Mouse (Mus musculus) forebrain, embryonic 16.5 days (tissue): Measurements from ENCODE around the gene Add3. TPM values are rescaled to one million over a fixed set of nuclear protein-coding genes. Genes with fewer than 3 reads are reported as not detected.

Experiments
- ATAC-seq: fragments of 200-750 bp; cut with Nextera tagmentation; 2 replicates; pipeline ENCODE4 v1.8.0; 2017; ENCODE audit warnings: mild to moderate bottlenecking, moderate library complexity
- H3K27ac ChIP-seq: fragments of 300-500 bp; sonication (generic); 2 replicates; pipeline ENCODE4 v1.5.1; 2014; ENCODE audit warnings: low read length, control low read depth
- H3K27me3 ChIP-seq: fragments of 300-500 bp; sonication (generic); replicated peaks from 2 replicates; pipeline ENCODE4 v1.6.1; 2014; ENCODE audit warnings: low read length; ENCODE audit not compliant: control insufficient read depth, insufficient read depth
- H3K36me3 ChIP-seq: fragments of 300-500 bp; sonication (generic); 2 replicates; pipeline ENCODE4 v1.6.1; 2014; ENCODE audit not compliant: control insufficient read depth, insufficient read depth
- H3K4me1 ChIP-seq: fragments of 300-500 bp; sonication (generic); replicated peaks from 2 replicates; pipeline ENCODE4 v1.6.1; 2014; ENCODE audit warnings: low read length; ENCODE audit not compliant: control insufficient read depth, insufficient read depth
- H3K4me2 ChIP-seq: fragments of 300-500 bp; sonication (generic); 2 replicates; pipeline ENCODE4 v1.6.1; 2014; ENCODE audit warnings: mild to moderate bottlenecking, low read length, control low read depth
- H3K4me3 ChIP-seq: fragments of 300-500 bp; sonication (generic); replicated peaks from 2 replicates; pipeline ENCODE4 v1.5.1; 2014; ENCODE audit warnings: mild to moderate bottlenecking, low read length, control low read depth
- H3K9ac ChIP-seq: fragments of 300-500 bp; sonication (generic); replicated peaks from 2 replicates; pipeline ENCODE4 v1.6.1; 2014; ENCODE audit warnings: low read depth, low read length, control low read depth
- H3K9me3 ChIP-seq: fragments of 300-500 bp; sonication (generic); 2 replicates; pipeline ENCODE4 v1.6.1; 2016; ENCODE audit warnings: low read length; ENCODE audit not compliant: control insufficient read depth
- WGBS: fragments of 180-500 bp; shearing (Covaris S2); extraction: QIAGEN DNeasy Blood & Tissue Kit; methylation state at CpG from one replicate; pipeline ENCODE4 v1.1.7; 2014; 5-methylcytosine and 5-hydroxymethylcytosine counted together
- polyA plus RNA-seq: library from polyadenylated mRNA; unstranded; fragments of >200 nt; fragmentation: Nextera tagmentation; extraction: Ambion mirVana; gene quantifications from 2 replicates; pipeline ENCODE4 v1.2.1, GENCODE M21; 2015

Add3 gene
- polyA plus RNA-seq, 1 experiment from 2014 or later = 30.6 TPM

- 91% methylated on average over 7 of the region's 7 CpGs for WGBS
- no peaks in the 10 kb centered on the region for H3K9me3 ChIP-seq
- ATAC-seq = no peak
Measured at GRCm38 (mm10) chr19:53228064-53228794, 88.0 kb downstream of the Add3 start.

GRCm38 (mm10) chr19:53230942-53231815 lies 90.9 kb downstream of the Add3 start:
- no peak for ATAC-seq
- H3K27me3 ChIP-seq = no peaks in the 10 kb centered on the region
- H3K9ac ChIP-seq = no peak overlapping the region
- 76% methylated on average over 11 of the region's 11 CpGs for WGBS
- no peaks in the 10 kb centered on the region for H3K36me3 ChIP-seq
- H3K4me2 ChIP-seq = no peak overlapping the region
- H3K9me3 ChIP-seq = no peaks in the 10 kb centered on the region
- no peak overlapping the region for H3K4me3 ChIP-seq
- no peaks in the 10 kb centered on the region for H3K4me1 ChIP-seq
- no peak overlapping the region for H3K27ac ChIP-seq

More at GRCm38 (mm10) chr19:53228064-53228794, 88.0 kb downstream of the Add3 start:
- no peak overlapping the region for H3K9ac ChIP-seq
- H3K4me1 ChIP-seq = no peaks in the 10 kb centered on the region
- no peak overlapping the region for H3K27ac ChIP-seq
- no peaks in the 10 kb centered on the region for H3K36me3 ChIP-seq
- no peaks in the 10 kb centered on the region for H3K27me3 ChIP-seq
- no peak overlapping the region for H3K4me3 ChIP-seq
- H3K4me2 ChIP-seq = no peak overlapping the region

- 96% methylated on average over 7 of the region's 7 CpGs for WGBS
- Histone ChIP-seq H3K4me1 (no peaks in the 10 kb centered on the region), H3K27ac (no peak overlapping the region), H3K9ac (no peak overlapping the region), H3K27me3 (no peaks in the 10 kb centered on the region), H3K9me3 (no peaks in the 10 kb centered on the region), H3K4me3 (no peak overlapping the region), H3K4me2 (no peak overlapping the region), H3K36me3 (no peaks in the 10 kb centered on the region)
- ATAC-seq = no peak
Measured at GRCm38 (mm10) chr19:53233586-53233985, 93.3 kb downstream of the Add3 start.

DNA sequence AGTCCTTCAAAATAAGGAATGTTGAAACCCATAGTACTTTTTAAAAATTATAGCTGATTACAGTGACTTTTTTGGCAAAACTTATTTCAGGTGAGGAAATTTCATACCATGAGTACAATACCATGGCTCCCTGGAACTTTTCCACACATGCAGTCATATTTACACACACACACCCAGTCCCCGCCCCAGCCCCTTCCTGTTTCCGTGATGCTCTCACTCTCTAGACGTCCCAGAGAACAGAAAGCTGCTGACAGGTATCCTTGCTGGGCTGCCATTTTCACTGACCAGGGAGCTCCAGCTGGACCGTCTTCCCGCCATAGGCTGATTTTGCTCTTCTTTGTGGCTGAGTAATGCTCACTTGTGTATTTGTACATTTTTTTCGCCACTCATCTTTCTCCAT lies 101.6 kb downstream of the Add3 start:
- no peaks in the 10 kb centered on the region for H3K4me1 ChIP-seq
- no peak overlapping the region for H3K27ac ChIP-seq
- 86% methylated on average over 6 of the region's 6 CpGs for WGBS
- H3K4me2 ChIP-seq = no peak overlapping the region
- H3K9ac ChIP-seq = no peak overlapping the region
- no peaks in the 10 kb centered on the region for H3K9me3 ChIP-seq
- no peak for ATAC-seq
- no peaks in the 10 kb centered on the region for H3K36me3 ChIP-seq
- H3K4me3 ChIP-seq = no peak overlapping the region
- H3K27me3 ChIP-seq = no peaks in the 10 kb centered on the region

DNA sequence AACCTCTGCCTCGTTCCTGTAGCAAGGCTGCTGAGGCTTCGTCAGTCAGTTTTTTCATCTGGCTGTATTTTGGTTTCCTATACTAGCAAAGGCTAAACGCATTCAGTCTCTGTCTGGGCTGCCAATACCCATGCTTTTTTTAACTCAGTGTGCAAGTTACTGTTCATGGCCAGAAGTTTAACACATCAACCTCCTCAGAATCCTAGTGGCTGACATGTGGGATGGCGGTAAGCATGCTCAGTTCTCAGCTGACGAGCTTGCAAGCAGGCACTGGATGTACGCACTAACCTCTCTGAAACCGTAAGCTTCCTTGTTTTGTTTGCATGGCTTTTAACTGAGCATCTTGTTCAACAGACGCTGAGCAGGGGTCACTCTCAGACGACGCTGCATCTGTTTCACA lies 103.7 kb downstream of the Add3 start:
- Histone ChIP-seq H3K27ac (no peak overlapping the region), H3K4me2 (no peak overlapping the region), H3K9ac (no peak overlapping the region), H3K9me3 (no peaks in the 10 kb centered on the region), H3K4me3 (no peak overlapping the region), H3K36me3 (no peaks in the 10 kb centered on the region), H3K27me3 (no peaks in the 10 kb centered on the region), H3K4me1 (peaks cover 4% of the 10 kb centered on the region)
- WGBS = 83% methylated on average over 10 of the region's 10 CpGs
- ATAC-seq = no peak

DNA sequence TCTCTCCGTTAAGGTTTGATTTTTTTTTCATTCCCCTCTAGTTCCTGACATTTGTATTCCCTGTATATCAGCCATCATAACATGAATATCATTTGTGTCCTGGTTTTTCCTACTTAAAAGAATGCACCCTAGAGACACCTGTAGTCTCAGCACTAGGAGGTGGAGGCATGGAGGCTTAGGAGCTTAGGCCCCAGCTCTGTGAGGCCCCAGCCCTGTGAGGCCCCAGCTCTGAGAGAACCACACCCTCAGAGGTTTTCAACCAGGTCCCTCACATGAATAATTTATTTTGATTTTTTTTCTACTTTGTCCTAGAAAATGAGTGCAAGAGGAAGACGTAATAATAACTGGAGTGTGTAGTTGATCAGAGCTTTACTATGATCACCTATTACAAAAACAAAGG lies 107.3 kb downstream of the Add3 start:
- Histone ChIP-seq H3K27ac (no peak overlapping the region), H3K27me3 (no peaks in the 10 kb centered on the region), H3K9me3 (no peaks in the 10 kb centered on the region), H3K4me2 (no peak overlapping the region), H3K36me3 (no peaks in the 10 kb centered on the region), H3K4me3 (no peak overlapping the region), H3K4me1 (peaks cover 4% of the 10 kb centered on the region), H3K9ac (no peak overlapping the region)
- 63% methylated on average over 2 of the region's 2 CpGs for WGBS
- no peak for ATAC-seq

GRCm38 (mm10) chr19:53248023-53248494 lies 107.8 kb downstream of the Add3 start:
- Histone ChIP-seq H3K4me3 (no peak overlapping the region), H3K36me3 (no peaks in the 10 kb centered on the region), H3K9ac (peak overlapping the region; percentile 15; the same call in 1 of the 2 replicates), H3K4me2 (peak overlapping the region; percentile 35), H3K4me1 (peaks cover 4% of the 10 kb centered on the region), H3K9me3 (no peaks in the 10 kb centered on the region), H3K27ac (no peak overlapping the region), H3K27me3 (no peaks in the 10 kb centered on the region)
- ATAC-seq = peak; percentile 50
- WGBS = 15% methylated on average over 11 of the region's 11 CpGs

GRCm38 (mm10) chr19:53251015-53251414 lies 110.8 kb downstream of the Add3 start:
- no peak for ATAC-seq
- 92% methylated on average over 7 of the region's 7 CpGs for WGBS

DNA sequence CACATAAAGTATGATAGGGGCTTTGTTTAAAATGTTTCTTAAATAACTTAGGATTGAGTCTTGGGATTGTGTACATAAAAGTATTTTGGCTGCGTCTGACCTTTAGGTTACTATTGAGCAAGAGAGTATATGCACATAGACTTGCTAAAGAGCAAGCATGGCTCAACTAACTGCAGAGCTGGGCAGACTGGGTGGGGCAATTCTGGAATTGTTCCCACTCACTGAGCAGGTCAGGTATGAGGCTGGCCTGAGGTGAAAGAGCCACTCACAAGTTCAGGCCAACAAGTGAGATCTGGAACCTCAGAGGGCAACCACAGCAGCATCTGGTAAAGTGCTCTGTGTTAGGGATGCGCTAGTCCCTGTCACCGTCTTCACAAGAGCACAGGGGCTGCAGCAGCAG lies 111.4 kb downstream of the Add3 start:
- Histone ChIP-seq H3K36me3 (no peaks in the 10 kb centered on the region), H3K27me3 (no peaks in the 10 kb centered on the region), H3K9me3 (no peaks in the 10 kb centered on the region), H3K4me1 (peaks cover 4% of the 10 kb centered on the region), H3K27ac (no peak overlapping the region), H3K4me2 (no peak overlapping the region), H3K4me3 (no peak overlapping the region), H3K9ac (no peak overlapping the region)
- ATAC-seq = no peak
- 97% methylated on average over 3 of the region's 3 CpGs for WGBS

More at GRCm38 (mm10) chr19:53251015-53251414, 110.8 kb downstream of the Add3 start:
- H3K4me3 ChIP-seq = no peak overlapping the region
- no peaks in the 10 kb centered on the region for H3K27me3 ChIP-seq
- no peak overlapping the region for H3K4me2 ChIP-seq
- no peaks in the 10 kb centered on the region for H3K36me3 ChIP-seq
- no peak overlapping the region for H3K27ac ChIP-seq
- peaks cover 4% of the 10 kb centered on the region for H3K4me1 ChIP-seq
- no peaks in the 10 kb centered on the region for H3K9me3 ChIP-seq
- no peak overlapping the region for H3K9ac ChIP-seq
